Mouse (Mus musculus) liver, adult 2 months (tissue): ENCODE measurements around the gene Hoxa2. TPM values are rescaled to one million over a fixed set of nuclear protein-coding genes. Genes with fewer than 3 reads are reported as not detected.

Source experiments
- DNase-seq: peaks from one replicate; pipeline ENCODE4 v3.0.0-alpha.2; 2011; ENCODE audit warnings: low read depth, low spot score; ENCODE audit errors: extremely low read depth
- H3K27ac ChIP-seq: fragments of 200-500 bp; replicated peaks from 2 replicates; pipeline ENCODE4 v1.5.1; 2012; ENCODE audit warnings: low read depth, mild to moderate bottlenecking, control low read depth, inconsistent platforms, low read length; ENCODE audit not compliant: insufficient read depth
- H3K27me3 ChIP-seq: fragments of 200-500 bp; 2 replicates; pipeline ENCODE4 v1.6.1; 2012; ENCODE audit warnings: mild to moderate bottlenecking, moderate library complexity, low read length, inconsistent platforms; ENCODE audit not compliant: control insufficient read depth, insufficient read depth
- H3K36me3 ChIP-seq: fragments of 200-500 bp; 2 replicates; pipeline ENCODE4 v1.6.1; 2012; ENCODE audit warnings: low read length, inconsistent platforms; ENCODE audit not compliant: control insufficient read depth, insufficient read depth
- H3K4me1 ChIP-seq: fragments of 200-500 bp; 2 replicates; pipeline ENCODE4 v1.6.1; 2011; ENCODE audit warnings: low read length; ENCODE audit not compliant: control insufficient read depth, insufficient read depth
- H3K4me3 ChIP-seq: fragments of 200-500 bp; 2 replicates; pipeline ENCODE4 v1.5.1; 2011; ENCODE audit warnings: low read depth, mild to moderate bottlenecking, control low read depth, low read length, moderate library complexity; ENCODE audit not compliant: insufficient read depth
- H3K79me2 ChIP-seq: fragments of 200-500 bp; 2 replicates; pipeline ENCODE4 v1.6.1; 2012; ENCODE audit warnings: inconsistent platforms, mild to moderate bottlenecking, low read length, moderate library complexity; ENCODE audit not compliant: control insufficient read depth, insufficient read depth
- H3K9ac ChIP-seq: fragments of 200-500 bp; 2 replicates; pipeline ENCODE4 v1.6.1; 2012; ENCODE audit warnings: low read depth, mild to moderate bottlenecking, control low read depth, inconsistent platforms, low read length
- CTCF ChIP-seq: fragments of 200-500 bp; IDR thresholded peaks from 2 replicates; pipeline ENCODE4 v1.5.1; 2011; ENCODE audit warnings: low read depth, low read length, control low read depth
- POLR2A ChIP-seq: fragments of 200-500 bp; IDR thresholded peaks from 2 replicates; pipeline ENCODE4 v1.6.1; 2011; ENCODE audit warnings: low read length, control low read depth; ENCODE audit not compliant: insufficient read depth; ENCODE audit errors: extremely low read depth
- WGBS: fragments of 180-500 bp; shearing (Covaris S2); methylation state at CpG from one replicate; pipeline ENCODE4 v1.1.7; 2018; 5-methylcytosine and 5-hydroxymethylcytosine counted together
- polyA plus RNA-seq: library from polyadenylated mRNA; depleted of rRNA; stranded (reverse); fragments of >200 nt; gene quantifications from 2 replicates; pipeline ENCODE4 v1.2.3, GENCODE M21; 2012
- total RNA-seq: library from RNA; depleted of rRNA; stranded (reverse); fragments of >200 nt; gene quantifications from 2 replicates; pipeline ENCODE4 v1.2.3, GENCODE M21; 2014

Gene Hoxa2
- total and polyA plus RNA-seq, 2 experiments: 0.09 to 0.27 TPM

GRCm38 (mm10) chr6:52159164-52159761, 5.4 kb downstream of the Hoxa2 start:
- TF ChIP-seq CTCF: no peak
- TF ChIP-seq POLR2A: no peak
- H3K9ac ChIP-seq: peak overlapping the region; percentile 61
- no peaks in the 10 kb centered on the region for H3K79me2 ChIP-seq
- no peaks in the 10 kb centered on the region for H3K4me1 ChIP-seq
- peaks cover 25% of the 10 kb centered on the region; the same call in 1 of the 2 replicates for H3K27me3 ChIP-seq
- H3K27ac ChIP-seq: peak overlapping the region; percentile 47
- H3K36me3 ChIP-seq: no peaks in the 10 kb centered on the region
- peak overlapping the region; percentile 69 for H3K4me3 ChIP-seq
- 7% methylated on average over 12 of the region's 12 CpGs for WGBS
- no peak for DNase-seq

GRCm38 (mm10) chr6:52158276-52159051, 6.2 kb downstream of the Hoxa2 start, which contains the start of gene Hoxa1:
Gene Hoxa1, minus strand, starts transcription at chr6:52158317.
- Histone ChIP-seq H3K27ac (peak within 1 kb of the TSS; percentile 47), H3K4me3 (peak within 1 kb of the TSS; percentile 69), H3K27me3 (peaks cover 21% of the 10 kb centered on the region; the same call in 1 of the 2 replicates), H3K4me1 (no peaks in the 10 kb centered on the region), H3K9ac (peak within 1 kb of the TSS; percentile 61), H3K36me3 (no peaks in the 10 kb centered on the region), H3K79me2 (no peaks in the 10 kb centered on the region)
- WGBS: 2% methylated on average over 55 of the region's 55 CpGs
- no peak for DNase-seq
- TF ChIP-seq POLR2A (0 out of 2 replicates have a peak, but pooled peaks have one; percentile 29), CTCF (no peak)

GRCm38 (mm10) chr6:52157466-52158275, 7.0 kb downstream of the Hoxa2 start:
- H3K27ac ChIP-seq: no peak overlapping the region
- DNase-seq: no peak
- no peak for TF ChIP-seq CTCF
- 7% methylated on average over 32 of the region's 32 CpGs for WGBS
- H3K79me2 ChIP-seq: no peaks in the 10 kb centered on the region
- peak overlapping the region; percentile 47 for H3K9ac ChIP-seq
- no peaks in the 10 kb centered on the region for H3K4me1 ChIP-seq
- H3K4me3 ChIP-seq: peak overlapping the region; percentile 69
- H3K36me3 ChIP-seq: no peaks in the 10 kb centered on the region
- H3K27me3 ChIP-seq: peaks cover 18% of the 10 kb centered on the region; the same call in 1 of the 2 replicates

- no peak overlapping the region for H3K9ac ChIP-seq
- H3K79me2 ChIP-seq: no peaks in the 10 kb centered on the region
- no peak overlapping the region for H3K4me3 ChIP-seq
- 14% methylated on average over 20 of the region's 20 CpGs for WGBS
- no peak overlapping the region for H3K27ac ChIP-seq
- TF ChIP-seq CTCF: no peak
- TF ChIP-seq POLR2A: no peak
- H3K27me3 ChIP-seq: peaks cover 18% of the 10 kb centered on the region; the same call in 1 of the 2 replicates
- no peaks in the 10 kb centered on the region for H3K4me1 ChIP-seq
- H3K36me3 ChIP-seq: no peaks in the 10 kb centered on the region
- DNase-seq: no peak
Observed at GRCm38 (mm10) chr6:52156551-52157200, 8.0 kb downstream of the Hoxa2 start.

- Histone ChIP-seq H3K27me3 (peaks cover 12% of the 10 kb centered on the region; the same call in 1 of the 2 replicates), H3K4me3 (no peak overlapping the region), H3K27ac (no peak overlapping the region), H3K36me3 (no peaks in the 10 kb centered on the region), H3K79me2 (no peaks in the 10 kb centered on the region), H3K9ac (no peak overlapping the region), H3K4me1 (no peaks in the 10 kb centered on the region)
- no peak for DNase-seq
- 59% methylated on average over 3 of the region's 3 CpGs for WGBS
- TF ChIP-seq CTCF (no peak), POLR2A (no peak)
Observed at GRCm38 (mm10) chr6:52155471-52155870, 9.2 kb downstream of the Hoxa2 start.
